Mouse (Mus musculus): ENCODE data around the gene Agt.

- TF ChIP-seq CTCF (IDR thresholded peaks at IDR 0.05; ENCODE audit: low read depth), result peak; percentile 75
- TF ChIP-seq EP300 (optimal IDR thresholded peaks at IDR 0.05), result no peak
These were observed 38.9 kb upstream of the Agt start for GRCm38 (mm10) chr8:124608239-124608971.

Measured in stomach, postnatal 0 days (tissue).